Mouse (Mus musculus): ENCODE results near the gene Tnpo1. TPM values are rescaled to one million over a fixed set of nuclear protein-coding genes. Genes with fewer than 3 reads are reported as not detected.

The Tnpo1 gene
- polyA plus RNA-seq, 1 experiment = 15.2 TPM

DNA sequence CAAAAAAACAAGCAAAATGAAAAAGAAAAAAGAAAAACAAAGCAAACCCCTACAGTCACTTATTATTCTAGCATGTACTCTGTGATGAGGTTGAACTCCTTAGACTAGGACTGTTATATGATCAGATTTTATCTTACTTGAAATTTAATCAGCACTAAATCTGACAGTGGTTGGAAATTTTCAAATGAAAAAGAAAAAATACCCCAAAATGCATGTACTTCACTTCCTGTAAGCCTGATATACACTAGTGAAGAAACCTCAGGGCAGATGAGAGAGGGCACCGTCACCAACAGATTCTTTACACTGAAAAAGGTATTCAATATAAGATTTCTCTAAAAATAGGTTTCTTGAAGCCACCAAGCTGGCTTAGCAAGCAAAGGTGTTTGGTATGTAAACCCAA lies 134.5 kb downstream of the Tnpo1 start:
- TF ChIP-seq CTCF (IDR thresholded peaks at IDR 0.05; ENCODE audit: extremely low read depth, insufficient read depth, insufficient read length, insufficient replicate concordance) (no peak), POLR2A (IDR thresholded peaks at IDR 0.05; ENCODE audit: low read depth, low read length) (no peak)
- H3K27ac ChIP-seq (ENCODE audit: insufficient read depth, low read length) = no peak overlapping the region
- H3K4me3 ChIP-seq (ENCODE audit: extremely low read depth, insufficient read depth, insufficient read length) = no peak overlapping the region
- H3K36me3 ChIP-seq (ENCODE audit: control insufficient read depth, insufficient read depth, low read length) = peaks cover 13% of the 10 kb centered on the region
- 80% methylated on average over 1 of the region's 1 CpGs for WGBS
- DNase-seq (ENCODE audit: low read depth in 1 of 2, low spot score in 2 of 2) = no peak
- H3K27me3 ChIP-seq (ENCODE audit: control insufficient read depth, insufficient read depth, low read length) = no peaks in the 10 kb centered on the region
- no peaks in the 10 kb centered on the region; the same call in 1 of the 2 replicates for H3K4me1 ChIP-seq (ENCODE audit: control insufficient read depth, insufficient read depth, insufficient read length)

Other genes with a start within 250 kb of the Tnpo1 start
- 0.07 TPM in 1 of 2 replicates, not detected in the other for gene Tmem171, start 231.6 kb downstream of the Tnpo1 start, polyA plus RNA-seq (2012; rRNA removed)
- gene Fcho2, start 110.9 kb downstream of the Tnpo1 start, polyA plus RNA-seq (2012; rRNA removed) = 5.8 and 7.8 TPM in 2 replicates
- not detected in 2 replicates for gene 1700024P04Rik, start 58.2 kb upstream of the Tnpo1 start, polyA plus RNA-seq (2012; rRNA removed)